Mouse (Mus musculus) heart, embryonic 14.5 days (tissue): Measurements from ENCODE around the gene Phf2. TPM values are rescaled to one million over a fixed set of nuclear protein-coding genes. Genes with fewer than 3 reads are reported as not detected.
A peak's percentile ranks its signal among the peaks of the same experiment; 100 is the strongest.

Source experiments
- ATAC-seq: fragments of 200-750 bp; cut with Nextera tagmentation; 2 replicates; pipeline ENCODE4 v1.8.0; 2017; ENCODE audit warnings: low read depth, moderate TSS enrichment; ENCODE audit not compliant: insufficient number of reproducible peaks, insufficient read depth, low FRiP score
- H3K27ac ChIP-seq, 2 experiments: fragments of 200-500 bp in 1 of 2; fragments of 300-500 bp in 1 of 2; sonication (generic) in 1 of 2; replicated peaks in 1 of 2; 2 replicates each; pipeline ENCODE4 v1.5.1; 2012 to 2014; ENCODE audit warnings: low read depth in 2 of 2, low read length in 2 of 2, control low read depth in 1 of 2, mild to moderate bottlenecking in 1 of 2, mixed read lengths in 1 of 2; ENCODE audit not compliant: control insufficient read depth in 1 of 2, insufficient read depth in 1 of 2
- H3K27me3 ChIP-seq: fragments of 300-500 bp; sonication (generic); 2 replicates; pipeline ENCODE4 v1.6.1; 2014; ENCODE audit warnings: mild to moderate bottlenecking, low read length, control low read depth; ENCODE audit not compliant: control insufficient read depth, insufficient read depth
- H3K36me3 ChIP-seq: fragments of 300-500 bp; sonication (generic); 2 replicates; pipeline ENCODE4 v1.6.1; 2014; ENCODE audit warnings: mild to moderate bottlenecking, control low read depth, low read length, mixed read lengths; ENCODE audit not compliant: control insufficient read depth, insufficient read depth
- H3K4me1 ChIP-seq, 2 experiments: fragments of 200-500 bp in 1 of 2; fragments of 300-500 bp in 1 of 2; sonication (generic) in 1 of 2; 2 replicates each; pipeline ENCODE4 v1.6.1; 2012 to 2014; ENCODE audit warnings: low read length in 2 of 2, control low read depth in 1 of 2, mixed read lengths in 1 of 2; ENCODE audit not compliant: control insufficient read depth in 2 of 2, insufficient read depth in 2 of 2
- H3K4me2 ChIP-seq: fragments of 300-500 bp; sonication (generic); 2 replicates; pipeline ENCODE4 v1.6.1; 2014; ENCODE audit warnings: mild to moderate bottlenecking, low read length
- H3K4me3 ChIP-seq, 2 experiments: fragments of 200-500 bp in 1 of 2; fragments of 300-500 bp in 1 of 2; sonication (generic) in 1 of 2; 2 replicates each; pipeline ENCODE4 v1.5.1; 2012 to 2014; ENCODE audit warnings: low read length in 2 of 2, mild to moderate bottlenecking in 2 of 2, control low read depth in 1 of 2, low read depth in 1 of 2, moderate library complexity in 1 of 2; ENCODE audit not compliant: control insufficient read depth in 1 of 2, insufficient read depth in 1 of 2
- H3K9ac ChIP-seq: fragments of 300-500 bp; sonication (generic); 2 replicates; pipeline ENCODE4 v1.6.1; 2014; ENCODE audit warnings: mild to moderate bottlenecking, low read length
- H3K9me3 ChIP-seq: fragments of 300-500 bp; sonication (generic); 2 replicates; pipeline ENCODE4 v1.6.1; 2016; ENCODE audit warnings: low read length, control low read depth; ENCODE audit not compliant: control insufficient read depth
- WGBS: fragments of 180-500 bp; shearing (Covaris S2); extraction: QIAGEN DNeasy Blood & Tissue Kit; methylation state at CpG from one replicate; pipeline ENCODE4 v1.1.7; 2014; 5-methylcytosine and 5-hydroxymethylcytosine counted together
- polyA plus RNA-seq: library from polyadenylated mRNA; unstranded; fragments of >200 nt; fragmentation: Nextera tagmentation; extraction: Ambion mirVana; gene quantifications from 2 replicates; pipeline ENCODE4 v1.2.1, GENCODE M21; 2014

Gene Phf2
- polyA plus RNA-seq, 1 experiment from 2014 or later = 5.9 TPM

DNA sequence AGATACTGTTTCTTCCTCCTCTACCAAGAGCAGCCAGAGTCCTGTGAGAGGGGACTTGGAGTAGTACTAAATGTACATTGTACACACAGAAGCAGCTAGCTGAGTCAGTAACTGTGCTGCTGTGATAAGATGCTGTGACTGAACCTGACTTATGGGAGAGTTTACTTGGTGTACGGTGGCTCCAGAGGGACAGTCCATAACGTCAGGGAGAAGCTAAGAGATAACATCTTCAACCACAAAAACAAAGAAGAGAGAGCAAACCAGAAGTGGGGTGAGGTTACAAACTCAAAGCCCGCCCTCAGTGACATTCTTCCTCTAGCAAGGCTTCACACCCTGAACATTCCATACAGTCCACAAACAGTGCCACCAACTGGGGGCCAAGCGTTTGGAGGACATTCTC, 25.6 kb downstream of the Phf2 start:
- Histone ChIP-seq H3K4me1 (peaks cover 11 to 20% of the 10 kb centered on the region in 2 experiments), H3K4me3 (no peak overlapping the region), H3K36me3 (0 out of 2 replicates have a peak, but pooled peaks cover 3% of the 10 kb centered on the region), H3K9ac (no peak overlapping the region), H3K9me3 (no peaks in the 10 kb centered on the region), H3K27me3 (no peaks in the 10 kb centered on the region), H3K27ac (peak overlapping the region in 1 of 2 experiments; percentile 53; a peak in 1 of 4 replicates), H3K4me2 (no peak overlapping the region)
- 31% methylated on average over 4 of the region's 4 CpGs for WGBS
- no peak for ATAC-seq

DNA sequence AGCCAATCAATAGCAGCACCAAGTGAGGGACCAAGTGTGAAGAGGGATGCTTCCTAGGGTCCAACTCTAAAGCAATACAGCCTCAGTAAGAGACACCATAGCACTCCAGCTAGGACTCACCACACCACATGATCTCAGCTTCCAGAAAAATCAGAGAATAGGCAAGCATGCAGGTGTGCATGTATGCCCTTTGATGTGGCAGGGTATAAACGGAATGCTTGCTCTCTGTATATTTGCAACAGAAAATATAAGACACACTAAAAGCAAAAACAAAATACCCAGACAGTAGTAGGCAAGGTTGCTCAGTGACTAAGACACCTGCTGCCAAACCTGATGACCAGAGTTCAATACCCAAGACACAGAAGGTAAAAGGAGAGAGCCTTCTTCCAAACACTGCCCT, 27.4 kb downstream of the Phf2 start:
- H3K27ac ChIP-seq = no peak overlapping the region
- H3K4me3 ChIP-seq = no peak overlapping the region
- H3K9me3 ChIP-seq = no peaks in the 10 kb centered on the region
- no peak overlapping the region for H3K9ac ChIP-seq
- no peak overlapping the region for H3K4me2 ChIP-seq
- ATAC-seq = no peak
- 90% methylated on average over 1 of the region's 1 CpGs for WGBS
- H3K27me3 ChIP-seq = no peaks in the 10 kb centered on the region
- 0 out of 2 replicates have a peak, but pooled peaks cover 3% of the 10 kb centered on the region for H3K36me3 ChIP-seq
- H3K4me1 ChIP-seq = peaks cover 5 to 8% of the 10 kb centered on the region in 2 experiments; a peak in 3 of 4 replicates

DNA sequence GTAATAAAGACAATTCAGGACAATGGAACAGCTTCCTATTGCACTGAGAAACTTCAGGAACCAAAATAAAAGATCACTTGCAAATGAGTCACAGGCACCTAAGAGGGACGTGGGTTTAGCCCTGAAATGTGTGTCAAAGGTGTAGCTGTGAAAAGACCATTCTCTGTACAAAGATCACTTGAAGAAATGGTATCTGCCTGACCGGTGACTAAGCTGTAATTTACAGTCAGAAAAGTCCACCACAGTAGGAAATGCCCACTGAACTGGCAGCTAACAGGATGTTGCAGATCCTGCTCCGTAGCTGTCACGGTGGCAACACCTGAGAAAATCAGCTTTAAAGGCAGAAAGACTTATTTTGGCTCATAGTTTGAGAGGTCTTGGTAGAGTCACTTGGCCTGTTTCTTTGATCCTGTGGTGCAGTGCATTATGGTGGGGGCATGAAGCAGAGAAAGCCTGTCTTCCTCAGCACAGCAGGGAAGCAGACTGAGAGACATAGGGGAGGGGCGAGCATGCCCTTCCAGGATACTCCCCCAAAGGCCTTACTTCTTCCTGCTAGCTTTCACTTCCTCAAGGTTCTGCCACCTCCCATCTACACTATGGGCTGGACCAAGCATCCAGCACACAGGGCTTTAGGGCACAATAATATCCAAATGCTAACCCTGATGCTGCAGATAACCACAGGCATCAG, 28.9 kb downstream of the Phf2 start:
- Histone ChIP-seq H3K27me3 (no peaks in the 10 kb centered on the region), H3K27ac (no peak overlapping the region), H3K4me2 (no peak overlapping the region), H3K4me3 (no peak overlapping the region), H3K4me1 (peaks cover 4 to 10% of the 10 kb centered on the region in 2 experiments; a peak in 3 of 4 replicates), H3K9me3 (no peaks in the 10 kb centered on the region), H3K36me3 (no peaks in the 10 kb centered on the region), H3K9ac (no peak overlapping the region)
- no peak for ATAC-seq
- 80% methylated on average over 5 of the region's 5 CpGs for WGBS

DNA sequence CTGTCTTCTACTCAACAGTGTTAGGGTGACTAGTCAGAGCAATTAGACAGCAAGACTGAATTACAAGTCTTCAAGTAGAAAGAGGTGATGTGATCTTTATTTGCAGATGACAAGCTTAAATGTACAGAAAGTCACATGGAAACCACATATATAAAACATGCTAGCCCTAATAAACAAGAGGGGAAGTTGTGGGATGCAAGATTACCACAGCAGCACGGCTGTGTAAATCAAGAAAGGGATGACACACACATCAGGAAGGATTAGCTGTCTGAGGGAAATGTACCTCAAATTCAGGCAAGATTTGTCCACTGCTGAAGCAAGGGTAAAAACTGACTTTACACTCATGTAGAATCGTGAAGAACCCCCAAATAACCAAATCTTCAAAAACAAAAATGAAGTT, 32.6 kb downstream of the Phf2 start:
- no peaks in the 10 kb centered on the region for H3K9me3 ChIP-seq
- no peaks in the 10 kb centered on the region for H3K36me3 ChIP-seq
- H3K27me3 ChIP-seq = no peaks in the 10 kb centered on the region
- H3K27ac ChIP-seq = no peak overlapping the region
- no peak overlapping the region for H3K4me3 ChIP-seq
- 80% methylated on average over 2 of the region's 2 CpGs for WGBS
- H3K9ac ChIP-seq = no peak overlapping the region
- ATAC-seq = no peak
- peaks cover 4 to 10% of the 10 kb centered on the region in 2 experiments; a peak in 3 of 4 replicates for H3K4me1 ChIP-seq
- H3K4me2 ChIP-seq = no peak overlapping the region

DNA sequence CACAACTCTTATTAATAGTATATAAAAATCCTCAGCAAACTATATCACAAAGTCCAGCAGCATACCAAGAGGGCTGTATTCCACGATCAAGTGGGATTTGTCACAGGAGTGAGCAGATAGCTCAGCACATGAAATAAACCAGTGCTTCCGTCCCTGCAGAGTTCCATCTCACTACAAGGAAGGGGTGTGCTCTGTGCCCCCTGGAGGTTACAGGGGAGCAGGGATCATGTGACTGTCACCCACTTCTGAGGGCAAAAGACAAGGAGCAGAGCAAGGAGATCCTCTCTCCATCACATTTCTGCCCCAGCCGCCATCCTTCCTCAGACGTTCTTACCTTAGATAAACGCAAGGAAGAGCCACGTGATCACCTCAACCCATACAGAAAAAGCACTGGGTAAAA, 33.4 kb downstream of the Phf2 start:
- H3K4me2 ChIP-seq = no peak overlapping the region
- no peak overlapping the region for H3K9ac ChIP-seq
- peaks cover 4 to 10% of the 10 kb centered on the region in 2 experiments; a peak in 3 of 4 replicates for H3K4me1 ChIP-seq
- no peaks in the 10 kb centered on the region for H3K27me3 ChIP-seq
- ATAC-seq = no peak
- H3K9me3 ChIP-seq = no peaks in the 10 kb centered on the region
- no peak overlapping the region for H3K4me3 ChIP-seq
- 67% methylated on average over 6 of the region's 6 CpGs for WGBS
- H3K36me3 ChIP-seq = peaks cover 2% of the 10 kb centered on the region; the same call in 1 of the 2 replicates
- H3K27ac ChIP-seq = no peak overlapping the region

DNA sequence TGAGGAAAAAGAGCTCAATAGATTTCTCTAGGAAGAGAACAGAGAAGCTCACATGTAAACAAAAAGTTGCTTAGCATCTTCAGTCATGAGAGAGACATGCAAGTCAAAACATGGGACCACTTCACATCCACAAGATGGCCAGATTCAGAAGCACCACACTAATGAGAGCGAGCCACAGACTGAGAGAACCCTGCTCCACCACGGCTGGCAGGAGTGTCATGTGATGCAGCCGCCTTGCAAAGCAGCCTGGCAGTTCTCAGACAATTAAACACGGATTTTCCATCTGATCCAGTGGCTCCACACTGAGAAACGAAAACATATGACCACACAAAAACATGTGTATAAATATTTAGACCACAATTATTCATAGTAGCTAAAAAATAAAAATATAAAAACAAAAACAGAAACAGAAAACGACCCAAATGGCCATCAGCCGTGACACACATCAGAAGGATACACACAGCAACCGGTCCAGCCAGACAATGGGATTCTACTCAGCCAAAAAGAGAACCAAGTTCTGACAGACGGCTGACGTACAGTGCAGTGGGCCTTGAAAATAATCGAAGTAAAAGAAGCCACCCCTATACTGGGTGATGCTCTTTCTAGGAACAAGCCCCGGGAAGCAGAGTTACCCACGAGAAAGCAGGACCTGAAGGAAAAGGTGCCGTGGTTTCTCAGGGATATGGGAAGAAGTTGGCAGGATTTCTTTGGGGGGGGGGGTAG, 40.2 kb downstream of the Phf2 start:
- Histone ChIP-seq H3K4me2 (no peak overlapping the region), H3K9ac (no peak overlapping the region), H3K9me3 (no peaks in the 10 kb centered on the region), H3K27ac (no peak overlapping the region), H3K4me3 (no peak overlapping the region), H3K4me1 (no peaks in the 10 kb centered on the region), H3K36me3 (peaks cover 59% of the 10 kb centered on the region), H3K27me3 (no peaks in the 10 kb centered on the region)
- ATAC-seq = no peak
- 80% methylated on average over 14 of the region's 14 CpGs for WGBS

DNA sequence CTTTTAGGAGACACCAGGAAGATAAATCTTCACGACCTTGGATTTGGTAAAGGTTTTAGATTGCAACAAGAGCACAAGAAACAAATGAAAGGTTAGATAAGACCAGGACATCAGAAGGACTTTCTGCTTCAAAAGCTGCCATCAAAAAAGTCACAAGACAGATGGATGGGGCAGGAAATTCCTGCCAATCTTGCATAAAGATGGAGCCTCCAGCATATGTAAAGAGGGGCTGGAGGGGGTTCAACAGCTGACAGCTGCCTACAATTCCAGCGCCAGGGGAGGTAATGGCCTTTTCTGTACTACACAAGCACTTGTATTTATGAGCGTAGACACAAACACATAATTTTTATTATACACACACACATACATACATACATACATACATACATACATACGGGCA, 41.1 kb downstream of the Phf2 start:
- no peaks in the 10 kb centered on the region for H3K9me3 ChIP-seq
- peaks cover 68% of the 10 kb centered on the region for H3K36me3 ChIP-seq
- no peaks in the 10 kb centered on the region for H3K4me1 ChIP-seq
- WGBS = 89% methylated on average over 4 of the region's 4 CpGs
- no peak for ATAC-seq
- no peak overlapping the region for H3K27ac ChIP-seq
- no peak overlapping the region for H3K4me2 ChIP-seq
- no peaks in the 10 kb centered on the region for H3K27me3 ChIP-seq
- no peak overlapping the region for H3K4me3 ChIP-seq
- H3K9ac ChIP-seq = no peak overlapping the region
